Mouse (Mus musculus) brain, embryonic 14.5 days (tissue): Measurements from ENCODE around the gene Nup188.

Experiments
- CTCF ChIP-seq: fragments of 200-500 bp; IDR thresholded peaks from 2 replicates; pipeline ENCODE4 v1.5.1; 2012; ENCODE audit warnings: inconsistent platforms, mild to moderate bottlenecking, moderate library complexity, borderline replicate concordance; ENCODE audit not compliant: insufficient read depth, insufficient read length; ENCODE audit errors: extremely low read depth
- POLR2A ChIP-seq: fragments of 200-500 bp; IDR thresholded peaks from 2 replicates; pipeline ENCODE4 v1.6.1; 2012; ENCODE audit warnings: mild to moderate bottlenecking, inconsistent platforms, borderline replicate concordance; ENCODE audit not compliant: poor library complexity, insufficient read depth, insufficient read length, severe bottlenecking; ENCODE audit errors: extremely low read depth

DNA sequence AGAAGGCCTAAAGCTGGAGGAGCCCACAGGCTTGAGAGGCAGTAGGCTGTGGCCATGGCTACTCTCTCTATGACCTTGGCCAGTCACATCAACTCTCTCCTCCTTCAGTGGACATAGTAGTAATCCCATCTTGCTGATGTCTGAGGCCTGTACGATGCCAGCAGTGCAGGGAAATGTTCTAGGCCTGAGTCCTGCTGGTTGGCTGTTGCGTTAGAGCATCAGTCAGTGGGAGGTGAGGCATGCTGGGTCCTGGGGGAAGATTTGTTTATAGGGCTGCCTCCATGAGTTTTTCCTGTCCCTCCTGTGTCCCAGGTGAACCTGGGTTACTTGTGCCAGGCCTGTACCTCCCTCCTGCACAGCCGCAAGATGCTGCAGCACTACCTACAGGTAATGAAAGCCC lies 55.9 kb downstream of the Nup188 start:
- TF ChIP-seq CTCF (no peak), POLR2A (no peak)
